ENCODE assay signal across 8 mouse cellular contexts in genomic region chr11:21239763-21240509, GRCm38 (mm10). TPM values are rescaled to one million over a fixed set of nuclear protein-coding genes. Genes with fewer than 3 reads are reported as not detected.
DNase-seq lines count a peak whose midpoint lies in the region; ATAC-seq lines count a peak whose summit lies in the region.

No protein-coding gene starts in this region.

- H3K4me3 ChIP-seq in lung, embryonic 16.5 days (ENCODE audit: low read length), result peak overlapping the region; percentile 92
- peak overlapping the region; percentile 93 for H3K4me3 ChIP-seq in embryonic facial prominence, embryonic 14.5 days (ENCODE audit: low read depth, low read length)
- peak overlapping the region; percentile 87 for H3K4me3 ChIP-seq in limb, embryonic 10.5 days

- peaks cover 14% of the 10 kb centered on the region for H3K4me1 ChIP-seq in lung, embryonic 16.5 days (replicated peaks; ENCODE audit: control insufficient read depth, insufficient read depth, low read length)
- H3K4me1 ChIP-seq in embryonic facial prominence, embryonic 14.5 days (ENCODE audit: control insufficient read depth, insufficient read depth, low read length), result peaks cover 15% of the 10 kb centered on the region
- H3K4me1 ChIP-seq in limb, embryonic 10.5 days, result peaks cover 9% of the 10 kb centered on the region

- WGBS in lung, embryonic 16.5 days, result 16% methylated on average over 7 of the region's 7 CpGs
- 16% methylated on average over 7 of the region's 7 CpGs for WGBS in embryonic facial prominence, embryonic 14.5 days
- 38% methylated on average over 7 of the region's 7 CpGs for WGBS in limb, embryonic 10.5 days

- peak overlapping the region; percentile 61 for H3K4me2 ChIP-seq in lung, embryonic 16.5 days (ENCODE audit: low read depth, low read length)
- H3K4me2 ChIP-seq in embryonic facial prominence, embryonic 14.5 days (ENCODE audit: low read depth, low read length), result peak overlapping the region; percentile 77

- no peak for ATAC-seq in lung, embryonic 16.5 days (ENCODE audit: low read depth)
- no peak for ATAC-seq in embryonic facial prominence, embryonic 14.5 days (ENCODE audit: low read depth)

- no peaks in the 10 kb centered on the region for H3K27me3 ChIP-seq in lung, embryonic 16.5 days (ENCODE audit: control insufficient read depth, insufficient read depth, low read depth, low read length)
- H3K27me3 ChIP-seq in embryonic facial prominence, embryonic 14.5 days (replicated peaks; ENCODE audit: control insufficient read depth, insufficient read depth, low read length), result no peaks in the 10 kb centered on the region
- no peaks in the 10 kb centered on the region for H3K27me3 ChIP-seq in limb, embryonic 10.5 days (ENCODE audit: low read depth, poor library complexity, severe bottlenecking)

- peak overlapping the region; percentile 96 for H3K27ac ChIP-seq in lung, embryonic 16.5 days (ENCODE audit: low read length)
- peak overlapping the region; percentile 97 for H3K27ac ChIP-seq in embryonic facial prominence, embryonic 14.5 days (replicated peaks; ENCODE audit: low read depth, low read length)
- peak overlapping the region; percentile 99 for H3K27ac ChIP-seq in limb, embryonic 10.5 days

- H3K36me3 ChIP-seq in lung, embryonic 16.5 days (ENCODE audit: control insufficient read depth, insufficient read depth, low read length), result no peaks in the 10 kb centered on the region
- H3K36me3 ChIP-seq in embryonic facial prominence, embryonic 14.5 days (ENCODE audit: control insufficient read depth, insufficient read depth, low read length), result no peaks in the 10 kb centered on the region
- 0 out of 2 replicates have a peak, but pooled peaks cover 3% of the 10 kb centered on the region for H3K36me3 ChIP-seq in limb, embryonic 10.5 days

- H3K9ac ChIP-seq in lung, embryonic 16.5 days (ENCODE audit: low read length), result peak overlapping the region; percentile 99
- H3K9ac ChIP-seq in embryonic facial prominence, embryonic 14.5 days (ENCODE audit: low read depth, low read length), result peak overlapping the region; percentile 99

- no peak for DNase-seq in lung, postnatal 4 days
- DNase-seq in embryonic facial prominence, embryonic 14.5 days (ENCODE audit: low spot score), result no peak
- DNase-seq in limb, embryonic 10.5 days (ENCODE audit: low spot score), result no peak
- DNase-seq in retina, embryonic 14.5 days (ENCODE audit: low spot score), result peak; percentile 48
- DNase-seq in layer of hippocampus, postnatal 36 days, result no peak
- no peak for DNase-seq in spleen, postnatal 36 days (ENCODE audit: low spot score in 2 of 2)
- DNase-seq in left cerebral cortex, adult 18-20 months (ENCODE audit: low spot score in 2 of 2), result no peak

- no peaks in the 10 kb centered on the region for H3K9me3 ChIP-seq in lung, embryonic 16.5 days (ENCODE audit: control insufficient read depth, low read length)
- no peaks in the 10 kb centered on the region for H3K9me3 ChIP-seq in embryonic facial prominence, embryonic 14.5 days (ENCODE audit: control insufficient read depth, low read length)
- H3K9me3 ChIP-seq in limb, embryonic 10.5 days (replicated peaks), result no peaks in the 10 kb centered on the region

RNA-seq across cellular contexts. Expression of gene Vps54, which starts 0.9 kb away (rescaled TPM):
- 9.5 and 10.7 TPM in 2 replicates for polyA plus RNA-seq in lung, embryonic 16.5 days (2015; fragmentation: Nextera tagmentation; extraction: Ambion mirVana)
- polyA plus RNA-seq in embryonic facial prominence, embryonic 14.5 days (2014; fragmentation: Nextera tagmentation; extraction: Ambion mirVana), result 14.6 and 15.9 TPM in 2 replicates
- 11.2 and 12.4 TPM in 2 replicates for polyA plus RNA-seq in limb, embryonic 10.5 days (2016; fragmentation: Nextera tagmentation; extraction: Ambion mirVana)
- total RNA-seq in layer of hippocampus, postnatal 36 days (2021), result 10 to 100 TPM; 27.8 to 28.2 TPM
- total RNA-seq in left cerebral cortex, adult 18-20 months (2021), result 10 to 100 TPM; 28.2 to 30.8 TPM
